Mouse (Mus musculus): ENCODE results near the gene Dis3l2. TPM values are rescaled to one million over a fixed set of nuclear protein-coding genes. Genes with fewer than 3 reads are reported as not detected.

The Dis3l2 gene
- 10 to 100 TPM; 25.2 to 31.5 TPM for total RNA-seq (2023)

DNA sequence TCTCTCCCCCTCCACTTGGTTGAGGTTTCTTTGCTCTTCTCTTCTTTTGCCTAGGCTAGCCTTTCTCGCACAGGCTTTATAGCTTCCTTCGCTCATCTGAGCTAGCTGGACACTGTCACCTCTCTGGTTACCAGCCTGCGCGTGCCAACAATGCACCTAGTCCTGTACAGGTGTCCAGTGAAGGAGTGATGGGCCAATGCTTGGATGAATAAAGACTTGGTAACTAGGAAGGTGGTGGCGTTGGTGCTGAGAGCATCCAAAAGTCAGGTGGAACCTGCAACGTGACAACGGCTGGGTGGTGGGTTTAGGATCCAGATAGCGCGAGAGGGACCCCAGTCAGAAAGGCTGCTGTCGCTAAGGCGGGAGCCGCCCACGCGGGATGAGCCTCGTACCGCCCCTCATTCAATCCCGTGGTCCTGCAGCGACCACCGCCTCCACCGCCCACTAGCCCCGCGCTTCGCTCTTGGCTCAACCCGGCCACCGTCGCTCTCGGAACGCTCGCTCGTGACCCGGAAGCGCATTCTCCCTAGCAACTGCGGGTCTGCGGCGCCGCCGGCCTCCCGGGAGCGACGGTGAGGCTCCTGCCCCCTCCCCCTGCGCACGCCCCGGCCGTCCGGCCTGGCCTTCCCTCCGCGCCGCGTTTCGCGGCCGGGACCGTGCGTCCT, at the start of gene Dis3l2:
Gene Dis3l2, plus strand, starts transcription at position 509 of the 665 bp plus-strand sequence.

GRCm38 (mm10) chr1:86670279-86671038, 33.1 kb upstream of the Dis3l2 start, which contains the start of gene Nppc:
Gene Nppc (minus strand): TSS chr1:86670571.

DNA sequence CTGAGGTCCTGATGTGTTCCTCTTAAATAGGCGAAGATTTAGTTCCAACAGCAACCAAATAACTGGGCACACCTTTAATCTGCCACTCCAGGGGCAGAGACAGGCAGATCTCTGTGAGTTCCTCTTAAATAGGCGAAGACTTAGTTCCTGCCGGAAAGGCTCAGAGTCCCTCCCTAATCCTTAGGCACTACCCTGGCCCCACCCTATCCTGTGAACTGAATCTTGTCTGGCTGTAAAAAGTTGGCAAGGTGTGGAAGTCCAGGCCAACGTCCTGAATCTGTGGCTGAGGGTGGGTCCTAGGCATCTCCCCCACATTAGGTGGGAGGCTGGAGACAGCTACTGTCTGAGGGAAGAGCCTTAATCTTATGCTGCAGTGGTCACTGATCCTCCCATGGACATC, 386.2 kb downstream of the Dis3l2 start, which contains the start of gene Alppl2:
Gene Alppl2, minus strand, starts transcription at position 101 of the 400 bp plus-strand sequence.

Other genes starting within 250 kb of the Dis3l2 start
- 1,000 to 10,000 TPM; 1,576 to 1,757 TPM for gene Ptma, start 177.1 kb upstream of the Dis3l2 start, total RNA-seq (2023)
- gene Pde6d, start 121.2 kb upstream of the Dis3l2 start, total RNA-seq (2023): 10 to 100 TPM; 23.6 to 29.4 TPM
- 10 to 100 TPM; 12.8 to 14.2 TPM for gene Cops7b, start 120.9 kb upstream of the Dis3l2 start, total RNA-seq (2023)
- gene Nppc, start 33.2 kb upstream of the Dis3l2 start, total RNA-seq (2023): not detected

Measured in B cell, adult 67 days (primary cell).